Mouse (Mus musculus) heart, adult 2 months (tissue): Measurements from ENCODE around the gene Ubald1.

Experiments
- CTCF ChIP-seq: fragments of 200-600 bp; IDR thresholded peaks from 2 replicates; pipeline ENCODE4 v1.8.1; 2022; ENCODE audit warnings: antibody characterized with exemption, mild to moderate bottlenecking, moderate library complexity
- POLR2A ChIP-seq: fragments of 200-500 bp; IDR thresholded peaks from 2 replicates; pipeline ENCODE4 v1.6.1; 2011; ENCODE audit warnings: mild to moderate bottlenecking, low read depth, low read length, control low read depth; ENCODE audit not compliant: insufficient read depth

DNA sequence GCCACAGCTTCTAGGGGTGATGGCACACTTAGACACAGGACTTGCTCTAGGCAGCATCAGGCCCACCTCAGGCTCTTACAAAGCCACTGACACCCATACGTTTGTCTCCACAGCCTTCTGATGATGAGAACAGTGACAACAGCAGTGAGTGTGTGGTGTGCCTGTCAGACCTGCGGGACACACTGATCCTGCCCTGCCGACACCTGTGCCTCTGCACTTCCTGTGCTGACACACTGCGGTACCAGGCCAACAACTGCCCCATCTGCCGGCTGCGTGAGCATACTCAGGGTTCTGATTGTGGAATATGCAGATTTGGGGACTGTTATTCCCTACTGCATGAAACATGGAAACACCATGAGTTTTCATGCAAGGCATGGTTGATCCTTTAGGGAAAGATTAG, 42.4 kb upstream of the Ubald1 start:
- TF ChIP-seq CTCF (no peak), POLR2A (no peak)
